9 mouse cellular contexts compared by ENCODE assay signal in genomic region chr2:172477860-172478259, GRCm38 (mm10). TPM values are rescaled to one million over a fixed set of nuclear protein-coding genes. Genes with fewer than 3 reads are reported as not detected.
A peak's percentile ranks its signal among the peaks of the same experiment; 100 is the strongest.
DNase-seq lines count a peak whose midpoint lies in the region; ATAC-seq and TF ChIP-seq lines count a peak whose summit lies in the region.
"Had no signal": no experiment of that assay in that cellular context is flagged by ENCODE, and none has a peak within 500 bp of the region (broad histone marks: within the 10 kb centered on the region; RNA-seq: fewer than 3 reads in every experiment).

No protein-coding gene starts in this region.

- no peaks in the 10 kb centered on the region for H3K36me3 ChIP-seq in liver, adult 2 months (ENCODE audit: control insufficient read depth, insufficient read depth, low read length)
- H3K36me3 ChIP-seq in liver, embryonic 12.5 days: no peaks in the 10 kb centered on the region
- no peaks in the 10 kb centered on the region for H3K36me3 ChIP-seq in embryonic facial prominence, embryonic 10.5 days (replicated peaks)
- no peaks in the 10 kb centered on the region for H3K36me3 ChIP-seq in hindbrain, embryonic 12.5 days
- no peaks in the 10 kb centered on the region for H3K36me3 ChIP-seq in limb, embryonic 14.5 days (ENCODE audit: control insufficient read depth, insufficient read depth, low read length)
- H3K36me3 ChIP-seq: midbrain, embryonic 12.5 days had no signal

- TF ChIP-seq POLR2A in liver, adult 2 months (IDR thresholded peaks at IDR 0.05; ENCODE audit: extremely low read depth, insufficient read depth, low read length): no peak
- TF ChIP-seq POLR2A in limb, embryonic 14.5 days (IDR thresholded peaks at IDR 0.05; ENCODE audit: borderline replicate concordance, extremely low read depth, insufficient read depth, insufficient read length): no peak

- no peak for ATAC-seq in liver, embryonic 12.5 days
- peak; percentile 68 for ATAC-seq in Patski
- 0 out of 2 replicates have a peak, but pooled peaks have one; percentile 33 for ATAC-seq in hindbrain, embryonic 12.5 days (ENCODE audit: low FRiP score)
- ATAC-seq in limb, embryonic 14.5 days (ENCODE audit: low FRiP score, low read depth): no peak

- H3K27me3 ChIP-seq in liver, adult 2 months (ENCODE audit: control insufficient read depth, insufficient read depth, low read length): no peaks in the 10 kb centered on the region
- H3K27me3 ChIP-seq in liver, embryonic 12.5 days (replicated peaks): no peaks in the 10 kb centered on the region
- no peaks in the 10 kb centered on the region for H3K27me3 ChIP-seq in Patski
- peaks cover 4% of the 10 kb centered on the region; the same call in 1 of the 2 replicates for H3K27me3 ChIP-seq in embryonic facial prominence, embryonic 10.5 days (replicated peaks; ENCODE audit: low read depth, poor library complexity, severe bottlenecking)
- H3K27me3 ChIP-seq in hindbrain, embryonic 12.5 days: no peaks in the 10 kb centered on the region; the same call in none of the 2 replicates
- H3K27me3 ChIP-seq in limb, embryonic 14.5 days (ENCODE audit: control insufficient read depth, insufficient read depth, low read length): no peaks in the 10 kb centered on the region

- no peak overlapping the region for H3K9ac ChIP-seq in liver, adult 2 months (ENCODE audit: low read depth, low read length)
- no peak overlapping the region for H3K9ac ChIP-seq in liver, embryonic 12.5 days
- H3K9ac ChIP-seq in hindbrain, embryonic 12.5 days: no peak overlapping the region
- no peak overlapping the region for H3K9ac ChIP-seq in limb, embryonic 14.5 days (ENCODE audit: low read depth, low read length, severe bottlenecking)
- H3K9ac ChIP-seq: midbrain, embryonic 12.5 days had no signal

- no peaks in the 10 kb centered on the region for H3K9me3 ChIP-seq in liver, embryonic 12.5 days (replicated peaks)
- no peaks in the 10 kb centered on the region for H3K9me3 ChIP-seq in embryonic facial prominence, embryonic 10.5 days
- H3K9me3 ChIP-seq in hindbrain, embryonic 12.5 days (replicated peaks): no peaks in the 10 kb centered on the region
- H3K9me3 ChIP-seq in limb, embryonic 14.5 days (ENCODE audit: control insufficient read depth, low read length): no peaks in the 10 kb centered on the region
- H3K9me3 ChIP-seq: midbrain, embryonic 12.5 days had no signal

- in situ Hi-C loops in Patski (cut with MboI; ENCODE audit: low pct_unique_long_range_greater_than_20kb): loop anchor here (5.0 to 25.0 kb wide), 3 partner anchors 299 to 609 kb away; no protein-coding TSS in a partner anchor

- 4% methylated on average over 2 of the region's 2 CpGs for WGBS in liver, adult 2 months
- WGBS in liver, embryonic 12.5 days (ENCODE audit: insufficient replicate concordance): 7% methylated on average over 2 of the region's 2 CpGs
- WGBS in embryonic facial prominence, embryonic 10.5 days: under 1% methylated on average over 2 of the region's 2 CpGs
- 6% methylated on average over 2 of the region's 2 CpGs for WGBS in hindbrain, embryonic 12.5 days
- WGBS in limb, embryonic 14.5 days: 0% methylated on average over 2 of the region's 2 CpGs

- peak; percentile 54 for DNase-seq in liver, adult 2 months (ENCODE audit: extremely low read depth, low read depth, low spot score)
- DNase-seq in Patski (ENCODE audit: low read depth, low spot score): no peak
- DNase-seq in embryonic facial prominence, embryonic 10.5 days (ENCODE audit: low spot score): peak; percentile 65
- DNase-seq in limb, embryonic 14.5 days (ENCODE audit: low spot score): peak; percentile 73
- peak; percentile 3 to 8 for DNase-seq in natural killer cell, adult 2 months (ENCODE audit: low spot score in 2 of 2)
- DNase-seq in urinary bladder, adult 18-20 months (ENCODE audit: low spot score in 2 of 2): no peak

- H3K4me2 ChIP-seq in liver, embryonic 12.5 days: no peak overlapping the region
- H3K4me2 ChIP-seq in hindbrain, embryonic 12.5 days (replicated peaks): no peak overlapping the region
- H3K4me2 ChIP-seq in limb, embryonic 14.5 days (replicated peaks; ENCODE audit: low read depth, low read length, severe bottlenecking): no peak overlapping the region
- H3K4me2 ChIP-seq: midbrain, embryonic 12.5 days had no signal

- no peak overlapping the region for H3K27ac ChIP-seq in liver, adult 2 months (replicated peaks; ENCODE audit: insufficient read depth, low read depth, low read length)
- H3K27ac ChIP-seq in liver, embryonic 12.5 days: no peak overlapping the region
- H3K27ac ChIP-seq in embryonic facial prominence, embryonic 10.5 days (replicated peaks): no peak overlapping the region
- H3K27ac ChIP-seq in hindbrain, embryonic 12.5 days: no peak overlapping the region
- H3K27ac ChIP-seq in limb, embryonic 14.5 days (replicated peaks; ENCODE audit: low read depth, low read length): no peak overlapping the region
- H3K27ac ChIP-seq: midbrain, embryonic 12.5 days had no signal

- TF ChIP-seq CTCF in liver, adult 2 months (IDR thresholded peaks at IDR 0.05; ENCODE audit: low read depth, low read length): peak; percentile 31; the same call in 1 of the 2 replicates
- TF ChIP-seq CTCF in Patski (IDR thresholded peaks at IDR 0.05): peak; percentile 73

- POLR2A ChIA-PET in Patski (lab: Charles Lee): no interaction called here

- CTCF ChIA-PET in Patski (lab: Charles Lee): interaction anchor here (0.6 to 1.6 kb wide), 8 partner anchors 11 to 612 kb away, joined by 3 to 5 read pairs (median 3); no protein-coding TSS in a partner anchor

- no peaks in the 10 kb centered on the region for H3K79me2 ChIP-seq in liver, adult 2 months (ENCODE audit: control insufficient read depth, insufficient read depth, low read length)

- peaks cover 9% of the 10 kb centered on the region for H3K4me1 ChIP-seq in liver, adult 2 months (ENCODE audit: control insufficient read depth, insufficient read depth, low read length)
- no peaks in the 10 kb centered on the region for H3K4me1 ChIP-seq in liver, embryonic 12.5 days
- H3K4me1 ChIP-seq in embryonic facial prominence, embryonic 10.5 days: peaks cover 16% of the 10 kb centered on the region
- no peaks in the 10 kb centered on the region for H3K4me1 ChIP-seq in hindbrain, embryonic 12.5 days
- peaks cover 4% of the 10 kb centered on the region; the same call in 1 of the 2 replicates for H3K4me1 ChIP-seq in limb, embryonic 14.5 days (ENCODE audit: control insufficient read depth, insufficient read depth, low read length)
- H3K4me1 ChIP-seq: midbrain, embryonic 12.5 days had no signal

- no peak overlapping the region for H3K4me3 ChIP-seq in liver, adult 2 months (ENCODE audit: insufficient read depth, low read depth, low read length)
- no peak overlapping the region for H3K4me3 ChIP-seq in liver, embryonic 12.5 days
- no peak overlapping the region for H3K4me3 ChIP-seq in embryonic facial prominence, embryonic 10.5 days
- H3K4me3 ChIP-seq in hindbrain, embryonic 12.5 days: no peak overlapping the region
- no peak overlapping the region for H3K4me3 ChIP-seq in limb, embryonic 14.5 days (replicated peaks; ENCODE audit: low read length)
- H3K4me3 ChIP-seq: midbrain, embryonic 12.5 days had no signal

RNA-seq across cellular contexts. Expression of gene Fam209, which starts 5.5 kb away (rescaled TPM):
- 0.18 TPM in 1 of 2 replicates, not detected in the other for total RNA-seq in liver, adult 2 months (2014; rRNA removed)
- 0.15 and 0.18 TPM in 2 replicates for polyA plus RNA-seq in liver, adult 2 months (2012; rRNA removed)
- 0.20 TPM in 1 of 2 replicates, not detected in the other for polyA plus RNA-seq in liver, embryonic 12.5 days (2016; fragmentation: Nextera tagmentation; extraction: Ambion mirVana)
- 0.12 TPM for polyA plus RNA-seq in Patski (2021)
- polyA plus RNA-seq in embryonic facial prominence, embryonic 10.5 days (2016; fragmentation: Nextera tagmentation; extraction: Ambion mirVana): 0.30 and 0.38 TPM in 2 replicates
- polyA plus RNA-seq in hindbrain, embryonic 12.5 days (2016; fragmentation: Nextera tagmentation; extraction: Ambion mirVana): 0.70 TPM in 1 of 2 replicates, not detected in the other
- 0.15 and 0.16 TPM in 2 replicates for polyA plus RNA-seq in limb, embryonic 14.5 days (2012; rRNA removed)
- polyA plus RNA-seq in limb, embryonic 14.5 days (2014; fragmentation: Nextera tagmentation; extraction: Ambion mirVana): 0.66 TPM in 1 of 2 replicates, not detected in the other

RNA-seq across cellular contexts. Expression of gene Gcnt7, which starts 19.5 kb away (rescaled TPM):
- total RNA-seq in liver, adult 2 months (2014; rRNA removed): not detected in 2 replicates
- not detected in 2 replicates for polyA plus RNA-seq in liver, adult 2 months (2012; rRNA removed)
- 0.98 and 1.1 TPM in 2 replicates for polyA plus RNA-seq in liver, embryonic 12.5 days (2016; fragmentation: Nextera tagmentation; extraction: Ambion mirVana)
- 0.06 TPM for polyA plus RNA-seq in Patski (2021)
- 1.6 and 2.2 TPM in 2 replicates for polyA plus RNA-seq in embryonic facial prominence, embryonic 10.5 days (2016; fragmentation: Nextera tagmentation; extraction: Ambion mirVana)
- 2.2 and 2.5 TPM in 2 replicates for polyA plus RNA-seq in hindbrain, embryonic 12.5 days (2016; fragmentation: Nextera tagmentation; extraction: Ambion mirVana)
- 0.03 TPM in 1 of 2 replicates, not detected in the other for polyA plus RNA-seq in limb, embryonic 14.5 days (2012; rRNA removed)
- polyA plus RNA-seq in limb, embryonic 14.5 days (2014; fragmentation: Nextera tagmentation; extraction: Ambion mirVana): 0.66 and 1.1 TPM in 2 replicates

RNA-seq across cellular contexts. Expression of gene Rtf2, which starts 37.5 kb away (rescaled TPM):
- total RNA-seq in liver, adult 2 months (2014; rRNA removed): 35.0 and 37.0 TPM in 2 replicates
- polyA plus RNA-seq in liver, adult 2 months (2012; rRNA removed): 31.5 and 36.3 TPM in 2 replicates
- 55.6 and 59.2 TPM in 2 replicates for polyA plus RNA-seq in liver, embryonic 12.5 days (2016; fragmentation: Nextera tagmentation; extraction: Ambion mirVana)
- polyA plus RNA-seq in Patski (2021): 76.4 TPM
- polyA plus RNA-seq in embryonic facial prominence, embryonic 10.5 days (2016; fragmentation: Nextera tagmentation; extraction: Ambion mirVana): 78.7 and 80.1 TPM in 2 replicates
- 86.5 and 93.0 TPM in 2 replicates for polyA plus RNA-seq in hindbrain, embryonic 12.5 days (2016; fragmentation: Nextera tagmentation; extraction: Ambion mirVana)
- polyA plus RNA-seq in limb, embryonic 14.5 days (2012; rRNA removed): 38.5 and 45.9 TPM in 2 replicates
- polyA plus RNA-seq in limb, embryonic 14.5 days (2014; fragmentation: Nextera tagmentation; extraction: Ambion mirVana): 69.9 and 70.9 TPM in 2 replicates

Comparison
In these comparisons a context has a peak if more than half of its experiments do, and no peak if none do; other contexts are left out.
1. DNase-seq: peak in liver, adult 2 months (single experiment), embryonic facial prominence, embryonic 10.5 days (single experiment), limb, embryonic 14.5 days (single experiment) and natural killer cell, adult 2 months (2 of 2); none in Patski (single experiment) and urinary bladder, adult 18-20 months (0 of 2).
2. ATAC-seq: peak in Patski (single experiment) and hindbrain, embryonic 12.5 days (single experiment); none in liver, embryonic 12.5 days (single experiment) and limb, embryonic 14.5 days (single experiment).